Mouse (Mus musculus) midbrain, postnatal 0 days (tissue): ENCODE results near the gene Pih1d2. TPM values are rescaled to one million over a fixed set of nuclear protein-coding genes. Genes with fewer than 3 reads are reported as not detected.

ENCODE experiments used
- ATAC-seq: fragments of 200-750 bp; cut with Nextera tagmentation; 2 replicates; pipeline ENCODE4 v1.8.0; 2017; ENCODE audit warnings: moderate number of reproducible peaks, mild to moderate bottlenecking, moderate TSS enrichment, moderate library complexity; ENCODE audit not compliant: low FRiP score
- DNase-seq: peaks from one replicate; pipeline ENCODE4 v3.0.0-alpha.2; 2015; ENCODE audit warnings: low spot score
- H3K27ac ChIP-seq: fragments of 300-500 bp; sonication (generic); 2 replicates; pipeline ENCODE4 v1.5.1; 2014; ENCODE audit warnings: low read depth, mild to moderate bottlenecking, low read length, mixed read lengths
- H3K27me3 ChIP-seq: fragments of 300-500 bp; sonication (generic); 2 replicates; pipeline ENCODE4 v1.6.1; 2014; ENCODE audit warnings: low read length, control low read depth, mixed read lengths; ENCODE audit not compliant: insufficient read depth
- H3K36me3 ChIP-seq: fragments of 300-500 bp; sonication (generic); 2 replicates; pipeline ENCODE4 v1.6.1; 2014; ENCODE audit warnings: low read length, control low read depth, mixed read lengths; ENCODE audit not compliant: insufficient read depth
- H3K4me1 ChIP-seq: fragments of 300-500 bp; sonication (generic); 2 replicates; pipeline ENCODE4 v1.6.1; 2014; ENCODE audit warnings: mild to moderate bottlenecking, control low read depth, antibody characterized with exemption, low read length, mixed read lengths; ENCODE audit not compliant: insufficient read depth
- H3K4me2 ChIP-seq: fragments of 300-500 bp; sonication (generic); 2 replicates; pipeline ENCODE4 v1.6.1; 2014; ENCODE audit warnings: low read depth, mild to moderate bottlenecking, low read length, mixed read lengths; ENCODE audit not compliant: poor library complexity, severe bottlenecking
- H3K4me3 ChIP-seq: fragments of 300-500 bp; sonication (generic); 2 replicates; pipeline ENCODE4 v1.5.1; 2014; ENCODE audit warnings: low read depth, mild to moderate bottlenecking, low read length, moderate library complexity
- H3K9ac ChIP-seq: fragments of 300-500 bp; sonication (generic); replicated peaks from 2 replicates; pipeline ENCODE4 v1.6.1; 2014; ENCODE audit warnings: mild to moderate bottlenecking, low read length, moderate library complexity, mixed read lengths; ENCODE audit not compliant: poor library complexity, severe bottlenecking
- H3K9me3 ChIP-seq: fragments of 300-500 bp; sonication (generic); 2 replicates; pipeline ENCODE4 v1.6.1; 2016; ENCODE audit warnings: low read length, control low read depth
- CTCF ChIP-seq: IDR thresholded peaks from 2 replicates; pipeline ENCODE4 v1.5.1; 2016; ENCODE audit warnings: antibody characterized with exemption, mild to moderate bottlenecking
- WGBS: fragments of 180-500 bp; shearing (Covaris S2); extraction: QIAGEN DNeasy Blood & Tissue Kit; methylation state at CpG from one replicate; pipeline ENCODE4 v1.1.7; 2014; 5-methylcytosine and 5-hydroxymethylcytosine counted together
- polyA plus RNA-seq: library from polyadenylated mRNA; unstranded; fragments of >200 nt; fragmentation: Nextera tagmentation; extraction: Ambion mirVana; gene quantifications from 2 replicates; pipeline ENCODE4 v1.2.1, GENCODE M21; 2015
- total RNA-seq: library from RNA; depleted of rRNA; stranded (reverse); fragments of >200 nt; gene quantifications from 2 replicates; pipeline ENCODE4 v1.2.3, GENCODE M21; 2014

Gene Pih1d2
- total and polyA plus RNA-seq, 2 experiments from 2014 or later, result 1.3 to 6.1 TPM

GRCm38 (mm10) chr9:50596973-50597372 lies 20.1 kb upstream of the Pih1d2 start:
- Histone ChIP-seq H3K36me3 (peaks cover 45% of the 10 kb centered on the region), H3K4me1 (peaks cover under 1% of the 10 kb centered on the region; the same call in 1 of the 2 replicates), H3K4me2 (no peak overlapping the region), H3K4me3 (no peak overlapping the region), H3K9me3 (no peaks in the 10 kb centered on the region), H3K27me3 (no peaks in the 10 kb centered on the region), H3K9ac (no peak overlapping the region), H3K27ac (no peak overlapping the region)
- 94% methylated on average over 8 of the region's 8 CpGs for WGBS
- TF ChIP-seq CTCF, result no peak
- DNase-seq, result no peak
- ATAC-seq, result no peak

GRCm38 (mm10) chr9:50601536-50601935 lies 15.6 kb upstream of the Pih1d2 start:
- Histone ChIP-seq H3K4me2 (no peak overlapping the region), H3K9ac (no peak overlapping the region), H3K9me3 (no peaks in the 10 kb centered on the region), H3K27me3 (no peaks in the 10 kb centered on the region), H3K4me1 (peaks cover 14% of the 10 kb centered on the region), H3K27ac (no peak overlapping the region), H3K4me3 (no peak overlapping the region), H3K36me3 (peaks cover 36% of the 10 kb centered on the region)
- no peak for ATAC-seq
- no peak for TF ChIP-seq CTCF
- 79% methylated on average over 6 of the region's 6 CpGs for WGBS
- DNase-seq, result no peak

GRCm38 (mm10) chr9:50602055-50602845 lies 14.9 kb upstream of the Pih1d2 start:
- Histone ChIP-seq H3K27ac (no peak overlapping the region), H3K4me1 (peaks cover 14% of the 10 kb centered on the region), H3K4me3 (peak overlapping the region; percentile 63), H3K9ac (peak overlapping the region; percentile 76; the same call in 1 of the 2 replicates), H3K9me3 (no peaks in the 10 kb centered on the region), H3K27me3 (no peaks in the 10 kb centered on the region), H3K36me3 (peaks cover 30% of the 10 kb centered on the region), H3K4me2 (peak overlapping the region; percentile 55)
- WGBS, result 98% methylated on average over 7 of the region's 7 CpGs
- DNase-seq (no peak), ATAC-seq (no peak)
- TF ChIP-seq CTCF, result no peak

GRCm38 (mm10) chr9:50603189-50603997 lies 13.7 kb upstream of the Pih1d2 start, which contains the start of the genes Sdhd and Timm8b:
Gene Sdhd, minus strand, starts transcription at chr9:50603812.
Gene Timm8b, plus strand, starts transcription at chr9:50603910.
- no peaks in the 10 kb centered on the region for H3K9me3 ChIP-seq
- peak within 1 kb of the TSS; percentile 55 for H3K4me2 ChIP-seq
- TF ChIP-seq CTCF, result peak; percentile 67; the same call in 1 of the 2 replicates
- ATAC-seq, result peak; percentile 95
- H3K4me1 ChIP-seq, result peaks cover 14% of the 10 kb centered on the region
- peak within 1 kb of the TSS; percentile 76 for H3K9ac ChIP-seq
- H3K27ac ChIP-seq, result peak within 1 kb of the TSS; percentile 89
- H3K4me3 ChIP-seq, result peak within 1 kb of the TSS; percentile 63
- H3K27me3 ChIP-seq, result no peaks in the 10 kb centered on the region
- peaks cover 24% of the 10 kb centered on the region for H3K36me3 ChIP-seq
- peak; percentile 98 for DNase-seq
- 1% methylated on average over 48 of the region's 48 CpGs for WGBS

- WGBS, result 0% methylated on average over 24 of the region's 24 CpGs
- DNase-seq, result no peak
Measured at GRCm38 (mm10) chr9:50603998-50604324, 13.2 kb upstream of the Pih1d2 start.

More at GRCm38 (mm10) chr9:50603998-50604324, 13.2 kb upstream of the Pih1d2 start:
- Histone ChIP-seq H3K9me3 (no peaks in the 10 kb centered on the region), H3K27me3 (no peaks in the 10 kb centered on the region), H3K36me3 (peaks cover 21% of the 10 kb centered on the region), H3K27ac (peak overlapping the region; percentile 89), H3K9ac (peak overlapping the region; percentile 76), H3K4me3 (peak overlapping the region; percentile 63), H3K4me2 (peak overlapping the region; percentile 55), H3K4me1 (peaks cover 14% of the 10 kb centered on the region)
- peak; percentile 87; the same call in 1 of the 2 replicates for ATAC-seq
- TF ChIP-seq CTCF, result no peak; the same call in 1 of the 2 replicates
